Mouse (Mus musculus) kidney, adult 18-20 months (tissue): ENCODE results near the gene G6pc3.

Experiments
- DNase-seq: peaks from one replicate; pipeline ENCODE4 v3.0.0; 2021

G6pc3 gene

DNA sequence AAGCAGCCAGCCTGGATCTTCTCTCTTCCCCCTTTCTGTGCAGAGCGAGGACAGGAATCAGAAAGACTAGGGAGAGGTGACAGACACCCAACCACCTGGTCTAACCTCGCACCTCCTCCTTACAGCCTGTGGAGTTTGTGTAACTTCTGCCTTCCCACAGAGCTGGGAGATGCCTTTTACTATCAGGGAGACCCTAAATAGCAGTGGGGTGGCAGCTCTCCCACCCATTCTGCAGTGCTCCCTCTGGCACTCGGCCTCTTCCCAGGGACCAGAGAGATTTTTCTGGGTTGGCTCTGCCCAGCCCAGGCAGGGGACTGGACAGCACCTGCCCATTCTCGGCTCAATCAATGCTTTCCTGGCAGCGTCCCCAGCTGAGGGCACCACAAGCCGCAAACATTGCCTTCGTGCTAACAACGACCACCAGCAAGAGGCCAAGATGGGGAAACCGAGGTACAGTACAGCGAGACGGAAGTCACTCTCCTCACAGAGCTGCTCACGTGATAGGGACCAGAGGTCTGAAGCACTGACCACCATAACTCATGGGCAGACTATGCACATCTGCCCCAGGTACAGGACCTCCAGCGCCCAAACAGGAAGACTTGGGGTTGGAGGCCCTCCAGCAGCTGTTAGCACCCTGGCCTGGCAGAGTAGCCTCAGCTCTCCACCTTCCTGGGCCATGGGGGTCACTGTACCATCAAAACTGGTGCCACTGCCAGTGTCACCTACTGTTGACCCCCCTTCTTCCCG is 30.0 kb downstream of the G6pc3 start:
- DNase-seq: no peak

DNA sequence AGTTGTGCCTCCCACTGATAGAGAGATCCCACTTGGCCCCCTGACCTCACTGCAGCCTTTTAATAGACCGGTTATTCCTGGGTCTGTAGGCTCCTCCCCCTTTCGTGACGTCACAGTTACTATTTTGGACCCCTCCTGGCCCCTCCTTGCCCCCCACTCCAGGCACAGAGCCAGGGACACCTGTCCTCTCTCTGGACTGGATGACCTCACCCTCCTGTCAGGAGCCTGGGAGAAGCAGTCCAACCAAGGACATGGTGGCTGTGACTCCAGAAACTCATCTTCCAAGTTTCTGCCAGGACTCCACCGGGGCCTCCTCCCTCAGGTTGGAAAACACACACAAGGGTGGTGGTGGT is 30.6 kb downstream of the G6pc3 start:
- DNase-seq: no peak

DNA sequence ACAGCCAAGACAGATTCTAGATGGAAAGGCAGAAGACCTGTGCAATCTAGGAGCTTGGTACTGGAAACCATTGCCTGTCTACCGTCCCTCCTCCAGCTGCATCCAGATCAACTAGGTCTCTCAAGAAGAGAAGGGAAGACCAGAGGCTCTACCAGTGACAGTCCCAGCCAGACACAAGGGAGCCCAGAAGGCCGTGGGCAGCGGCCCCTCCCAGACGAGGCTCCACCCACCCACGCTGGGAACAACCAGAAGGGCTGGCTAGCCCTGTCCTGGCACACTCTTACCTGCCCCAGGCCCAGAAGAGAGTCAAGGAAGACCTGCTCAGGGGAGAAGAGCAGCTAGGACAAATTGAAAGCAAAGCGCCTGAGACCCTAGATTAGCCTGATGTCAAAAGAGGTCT is 31.0 kb downstream of the G6pc3 start:
- no peak for DNase-seq

DNA sequence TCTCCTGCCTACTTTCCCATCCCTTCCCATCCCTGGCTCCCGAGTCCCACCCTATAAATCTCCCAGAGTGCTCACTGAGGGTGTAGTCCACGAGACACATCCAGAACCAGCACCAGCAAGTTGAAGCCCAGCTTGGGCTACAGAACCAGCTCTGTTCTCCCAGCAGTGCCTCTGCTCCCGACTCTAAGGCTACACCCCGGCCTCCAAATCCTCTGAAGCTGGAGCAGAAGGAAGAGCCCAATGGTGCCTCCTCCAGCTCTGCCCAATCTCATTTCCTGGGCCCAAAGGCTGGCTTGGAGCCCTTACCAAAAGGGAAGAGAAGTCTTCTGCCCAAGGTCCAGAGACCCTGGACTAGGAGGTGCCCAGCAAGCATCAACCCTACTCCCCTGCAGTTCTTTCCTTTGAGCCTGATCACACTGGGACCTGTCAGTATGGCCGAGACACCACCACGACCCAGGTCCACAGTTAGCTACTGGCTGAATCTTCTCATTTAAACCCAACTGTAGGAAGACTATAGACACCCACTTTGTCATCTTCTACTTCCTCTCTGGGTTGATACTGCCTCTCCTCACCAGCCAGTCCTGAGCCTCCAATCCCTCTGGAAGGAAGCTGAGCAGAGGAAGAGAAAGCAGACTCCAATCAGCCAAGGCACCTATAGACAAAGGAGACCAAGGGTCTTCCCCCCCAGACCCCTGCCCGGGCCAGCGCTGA is 32.0 kb downstream of the G6pc3 start:
- DNase-seq: no peak

DNA sequence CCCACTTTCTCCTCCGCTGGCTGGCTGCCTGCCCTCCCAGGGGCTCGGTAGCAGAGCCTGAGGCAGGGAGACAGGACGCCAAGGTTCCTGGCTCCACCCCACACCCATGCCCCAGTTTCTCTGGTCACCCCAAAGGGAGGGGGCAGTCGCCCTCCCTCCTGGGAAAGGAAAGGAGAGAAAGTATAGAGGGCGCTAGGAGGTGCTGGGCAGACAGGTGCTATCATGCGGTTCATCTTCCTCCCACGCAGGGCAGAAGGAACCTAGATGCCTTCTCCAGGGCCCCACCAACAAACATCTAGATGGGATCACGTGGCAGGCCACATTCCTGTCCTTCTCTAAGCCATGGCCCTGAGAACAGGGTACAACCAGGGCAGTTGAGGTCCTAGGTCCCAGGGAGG is 32.5 kb downstream of the G6pc3 start:
- DNase-seq: peak; percentile 51

DNA sequence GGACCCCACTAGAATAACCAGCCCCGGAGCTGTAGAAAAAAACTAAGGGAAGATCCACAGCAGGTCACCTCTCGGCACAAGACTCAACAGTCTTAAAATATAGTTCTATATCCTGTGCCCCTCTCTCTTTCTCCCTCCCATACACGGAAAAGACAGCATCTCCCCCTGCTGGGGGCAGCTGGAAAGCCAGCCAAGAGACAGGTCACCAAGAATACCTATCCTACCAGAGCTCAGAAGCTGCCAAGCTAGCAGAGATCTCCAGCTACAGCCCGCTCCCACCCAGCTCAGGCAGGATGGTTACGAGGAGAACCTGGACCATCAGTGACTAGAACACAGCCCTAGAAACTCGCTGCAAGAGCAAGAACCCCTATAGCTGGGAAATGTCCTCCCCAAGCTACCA is 33.7 kb downstream of the G6pc3 start:
- DNase-seq: peak; percentile 58

DNA sequence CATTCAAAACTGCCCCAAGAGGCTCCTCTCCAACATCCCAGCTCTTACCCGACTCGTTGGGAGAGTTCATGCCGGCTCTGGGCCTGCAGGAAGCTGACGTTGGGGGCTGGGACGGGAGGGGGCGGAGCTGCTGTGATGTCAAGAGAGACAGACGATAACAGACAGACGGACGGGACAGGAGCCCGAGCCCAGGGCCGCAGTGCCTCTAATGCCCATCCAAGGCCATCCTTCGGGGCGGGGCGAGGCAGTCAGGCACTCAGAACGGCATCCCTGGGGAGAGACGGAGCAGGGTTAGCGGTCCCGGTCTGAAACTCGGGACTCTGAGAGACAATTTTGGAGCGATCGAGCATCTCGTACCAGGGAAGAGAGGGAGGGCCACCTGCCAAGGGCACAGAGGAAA is 35.3 kb downstream of the G6pc3 start:
- DNase-seq: no peak

DNA sequence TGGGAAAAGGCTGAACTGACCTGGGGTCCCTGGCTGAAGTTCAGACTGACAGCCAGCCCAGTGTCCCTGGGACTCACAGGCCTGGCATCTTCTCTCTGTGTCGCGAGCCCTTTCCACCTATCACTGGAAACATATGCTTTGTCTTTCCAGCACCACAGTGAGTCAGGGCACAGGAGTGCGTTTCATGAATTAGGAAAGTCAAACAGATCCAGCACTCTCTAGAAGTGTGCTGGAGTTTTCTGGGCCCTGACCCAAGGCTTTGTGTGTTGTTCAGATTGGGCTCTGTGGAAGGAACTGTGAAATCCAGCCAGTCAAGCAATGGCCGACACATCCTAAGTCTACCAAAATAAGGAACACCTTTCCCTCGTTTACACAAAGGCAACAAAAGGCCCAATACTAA is 35.8 kb downstream of the G6pc3 start:
- no peak for DNase-seq

DNA sequence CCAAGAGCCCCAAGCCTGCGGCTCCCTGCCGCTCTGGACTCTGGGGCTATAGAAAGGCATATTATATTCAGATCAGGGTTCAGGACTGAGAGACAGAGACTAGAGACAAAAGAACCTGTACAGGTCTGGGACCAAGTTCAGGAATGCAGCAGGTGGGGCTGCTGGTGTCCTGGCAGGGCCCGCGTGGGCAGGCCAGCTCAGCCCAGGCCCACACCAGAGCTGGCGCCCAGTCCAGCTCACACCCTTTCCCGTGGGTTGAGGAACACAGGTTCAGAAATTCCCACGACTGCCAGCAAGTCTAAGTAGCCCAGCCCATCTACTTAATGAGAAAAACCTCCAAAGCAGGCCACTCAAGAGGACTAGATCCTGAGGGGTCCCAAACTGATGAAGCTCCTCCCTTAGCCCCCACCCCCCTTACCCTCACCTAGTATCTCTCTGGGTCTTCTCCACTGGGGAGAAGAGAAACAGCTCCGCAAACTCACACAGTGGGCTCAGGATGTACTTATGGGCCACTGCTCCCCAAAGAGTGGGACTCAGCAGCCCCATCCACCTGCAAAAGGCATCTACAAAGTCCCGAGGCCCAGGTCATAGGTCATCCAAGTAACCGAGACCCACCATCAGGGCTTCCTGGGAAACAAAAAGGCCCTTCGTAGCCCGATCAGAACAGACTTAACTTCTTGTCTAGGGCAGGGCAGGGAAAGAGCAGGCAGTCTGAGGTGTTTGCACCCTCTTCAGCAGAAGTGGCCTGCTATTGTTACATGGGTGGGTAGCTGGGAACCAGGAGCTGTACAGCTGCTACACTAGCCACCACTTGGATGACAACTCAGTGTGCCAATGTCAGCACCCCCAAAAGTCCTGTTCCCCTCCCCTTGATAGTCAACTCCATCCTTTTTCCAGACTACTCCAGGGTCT is 36.9 kb downstream of the G6pc3 start:
- no peak for DNase-seq

DNA sequence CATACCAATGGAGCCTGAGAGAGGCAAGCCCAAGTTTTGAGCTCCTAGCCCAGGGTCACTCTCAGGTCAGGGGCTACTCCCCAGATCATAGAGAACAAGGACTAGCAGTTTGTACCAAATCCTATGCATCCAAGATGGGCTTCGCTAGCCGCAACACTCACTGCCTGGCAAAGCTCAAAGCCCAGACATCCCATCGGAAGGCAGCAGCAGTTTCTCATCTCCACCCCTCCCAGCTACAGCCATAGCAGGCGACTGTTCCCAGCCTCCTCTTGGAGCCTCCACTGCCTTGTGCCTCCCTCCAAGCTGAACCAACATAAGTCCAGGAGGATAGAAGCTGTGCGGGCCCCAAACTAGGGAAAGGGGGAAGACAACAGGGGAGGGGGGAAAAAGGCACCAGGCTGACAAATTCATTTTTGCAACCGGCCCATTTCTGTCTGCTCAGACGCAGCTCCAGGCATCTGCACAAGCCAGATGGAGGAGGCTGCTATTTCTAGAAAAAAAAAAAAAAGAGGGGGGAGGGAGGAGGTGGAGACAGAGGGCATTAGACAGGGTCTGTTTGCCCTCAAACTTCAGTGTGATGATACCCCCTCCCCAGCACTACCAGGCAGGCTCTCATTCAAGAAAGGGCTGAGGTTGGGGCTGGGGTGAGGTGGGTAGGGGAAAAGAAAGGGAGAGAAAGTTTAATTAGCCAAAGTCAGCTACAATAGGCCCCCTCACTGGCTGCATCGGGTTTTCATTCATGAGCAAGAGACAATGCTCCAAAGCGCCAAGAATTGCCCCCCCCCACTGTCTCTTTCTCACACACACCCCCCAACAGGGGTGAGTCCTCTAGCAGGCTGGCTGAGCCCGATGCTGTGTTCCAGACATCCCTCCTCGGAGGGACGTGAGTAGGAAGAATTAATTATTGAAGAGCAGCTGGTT is 38.1 kb downstream of the G6pc3 start:
- no peak for DNase-seq

DNA sequence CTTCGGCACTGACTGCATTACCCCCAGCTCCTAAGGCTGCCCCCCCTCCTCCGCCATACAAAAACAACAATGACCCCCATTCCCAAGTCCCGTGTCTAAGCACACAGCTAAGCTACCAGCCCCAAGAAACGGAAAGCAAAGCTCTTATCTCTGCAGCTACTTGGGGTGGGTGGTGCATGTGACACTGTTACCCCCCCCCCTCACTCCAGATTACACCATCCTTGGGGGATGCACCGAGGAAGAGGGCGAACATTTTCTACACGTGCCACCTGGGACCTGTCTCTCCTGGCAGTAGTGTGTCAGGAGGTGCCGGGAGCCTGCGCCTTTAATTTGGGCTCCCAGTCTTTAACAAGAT is 38.7 kb downstream of the G6pc3 start:
- no peak for DNase-seq

DNA sequence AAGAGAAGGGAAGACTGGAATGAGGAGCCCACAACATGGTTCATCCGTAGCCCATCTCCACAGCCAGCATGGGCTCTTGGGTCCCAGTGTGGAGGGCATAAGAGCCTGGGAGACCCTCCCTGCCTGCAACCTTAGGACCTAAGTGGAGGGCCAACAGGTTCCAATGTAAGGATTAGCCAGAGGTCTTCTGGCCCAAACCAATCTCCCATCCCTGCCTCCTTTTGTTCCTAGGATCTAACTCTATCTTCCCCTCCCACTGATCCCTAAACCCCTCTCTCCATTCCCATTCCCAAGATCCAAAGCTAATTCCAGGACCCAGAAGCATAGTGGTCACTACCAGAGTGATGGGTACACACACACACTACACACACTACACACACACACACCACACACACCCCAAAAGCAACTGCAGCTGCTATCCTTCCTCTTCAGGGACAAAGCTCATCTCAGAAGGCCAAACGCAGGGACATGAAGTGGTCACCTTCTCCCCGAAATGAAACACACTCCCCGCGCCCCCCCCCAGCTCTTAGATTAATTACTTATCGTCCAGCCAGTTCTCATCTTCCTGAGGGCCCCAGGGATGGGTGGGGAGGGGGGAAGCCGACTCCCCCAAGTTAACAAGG is 39.3 kb downstream of the G6pc3 start:
- DNase-seq: no peak

DNA sequence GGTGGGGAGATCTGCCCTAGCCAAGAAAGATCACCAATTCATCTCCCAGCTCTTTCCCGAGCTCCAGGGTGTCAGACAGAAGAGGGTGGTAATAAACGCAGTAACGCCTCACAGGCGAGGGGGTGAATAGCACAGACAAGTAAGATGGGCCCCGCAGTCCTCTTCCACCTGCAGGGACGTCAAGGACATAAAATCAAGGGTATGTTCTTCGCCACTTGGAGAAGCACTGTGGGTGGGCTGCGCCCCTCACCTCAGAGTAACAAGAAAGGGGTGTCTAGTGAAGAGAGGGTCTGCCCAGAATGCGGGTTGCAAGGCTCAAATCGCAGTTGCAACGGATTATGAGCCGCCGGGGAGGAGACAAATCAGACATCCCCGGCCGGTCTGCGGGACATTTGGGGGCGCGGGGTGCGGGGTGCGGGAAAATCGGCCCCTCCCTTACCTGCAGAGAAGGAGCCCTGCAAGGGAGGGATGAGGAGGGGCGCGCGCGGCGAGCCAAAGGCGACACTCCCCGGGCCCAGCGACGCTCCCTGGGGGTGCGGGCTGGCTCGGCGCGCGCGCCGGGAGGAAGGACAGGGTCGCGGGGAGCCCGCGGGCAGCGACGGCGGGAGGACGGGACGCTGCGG is 40.0 kb downstream of the G6pc3 start:
- peak; percentile 39 for DNase-seq

DNA sequence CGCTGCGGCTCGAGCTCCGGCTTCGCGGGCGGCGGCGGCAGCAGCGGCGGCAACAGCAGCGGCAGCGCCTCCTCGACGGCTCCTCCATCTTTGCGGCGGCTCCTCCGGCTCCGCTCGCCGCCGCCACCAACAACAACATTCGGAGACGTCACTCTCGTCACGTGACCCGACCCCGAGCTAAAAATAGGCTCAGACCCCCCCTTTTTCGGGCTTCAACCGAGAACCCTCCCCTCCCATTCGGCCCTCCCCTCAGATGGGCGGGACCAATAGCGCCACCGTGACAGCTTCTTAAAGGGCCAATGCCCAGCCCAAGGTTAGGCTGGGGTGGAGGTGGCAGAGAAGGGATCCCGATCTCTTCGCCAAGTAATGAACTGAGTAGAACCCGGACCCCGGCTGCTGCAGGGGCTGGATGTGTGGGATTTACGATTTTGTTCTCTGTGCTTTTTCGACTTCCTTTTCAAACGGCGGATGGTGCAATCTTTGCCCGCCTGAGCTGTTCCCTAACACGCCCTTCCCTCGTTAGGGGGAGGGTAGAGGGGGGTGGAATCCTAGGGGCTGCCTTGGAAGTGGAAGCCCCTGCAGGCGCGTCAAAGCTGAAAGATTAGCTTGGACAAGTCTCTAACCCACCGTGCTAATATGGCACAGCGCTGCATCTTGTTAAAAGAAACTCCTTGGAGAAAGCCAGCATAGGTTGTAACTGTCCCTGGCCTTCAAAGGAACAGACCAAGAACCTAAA is 40.8 kb downstream of the G6pc3 start, which contains the start of gene Hdac5:
TSS of gene Hdac5 (minus strand) at position 161 of the 736 bp plus-strand sequence.
- DNase-seq: peak; percentile 99

DNA sequence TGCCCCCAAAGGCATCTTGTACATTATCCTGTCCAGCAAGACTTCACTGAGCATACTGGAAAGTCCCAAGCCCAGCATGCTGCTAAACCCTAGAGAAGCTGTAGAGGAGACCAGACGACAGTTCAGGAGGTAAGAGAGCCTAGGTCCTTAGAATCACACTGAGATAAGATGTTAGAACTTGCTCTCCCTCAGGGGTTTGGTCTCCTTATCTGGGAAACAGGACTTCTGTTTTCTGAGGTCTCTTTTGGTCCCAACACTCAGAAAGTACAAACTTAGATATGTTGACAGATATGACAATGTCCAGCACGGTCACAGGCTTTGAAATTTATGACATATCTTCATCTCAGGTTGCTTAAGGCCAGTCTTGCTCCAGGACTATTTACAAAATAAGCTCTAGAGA is 46.6 kb downstream of the G6pc3 start:
- no peak for DNase-seq

DNA sequence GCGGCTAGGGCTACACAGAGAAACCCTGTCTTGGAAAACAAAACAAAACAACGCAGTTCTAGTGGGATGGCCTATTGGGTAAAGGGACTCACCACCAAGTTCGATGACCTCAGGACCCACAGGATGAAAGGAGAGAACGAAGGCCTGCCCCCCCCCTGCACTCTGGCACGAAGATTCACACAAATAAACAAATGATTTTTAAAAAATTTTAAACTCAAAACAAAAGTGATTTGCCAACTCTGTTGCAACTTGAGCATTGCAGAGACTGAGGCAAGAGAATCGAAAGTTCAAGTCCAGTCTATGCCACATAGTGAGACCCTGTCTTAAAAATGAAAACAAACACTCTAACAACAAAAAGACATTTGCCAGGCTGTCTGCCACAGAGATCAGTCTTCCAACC is 51.2 kb downstream of the G6pc3 start:
- DNase-seq: no peak

DNA sequence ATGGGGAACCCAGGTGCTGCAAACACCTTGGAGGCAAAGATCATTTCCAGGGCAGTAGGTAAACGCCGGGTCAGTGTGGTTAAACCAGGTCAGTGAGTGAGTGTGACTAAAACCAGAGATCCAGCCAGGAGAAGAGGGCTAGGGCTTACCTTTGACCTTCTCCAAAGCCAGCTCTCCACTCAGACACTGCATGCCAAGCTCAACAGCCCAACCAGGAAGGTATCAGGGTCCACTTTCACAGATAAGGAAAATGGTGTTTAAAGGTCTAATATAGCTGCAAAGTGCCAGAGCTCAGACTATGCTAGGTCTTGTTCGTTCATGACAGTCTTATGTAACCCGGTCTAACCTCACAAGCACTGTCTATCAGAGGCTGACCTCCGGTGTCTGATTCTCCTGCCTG is 51.8 kb downstream of the G6pc3 start:
- DNase-seq: no peak

DNA sequence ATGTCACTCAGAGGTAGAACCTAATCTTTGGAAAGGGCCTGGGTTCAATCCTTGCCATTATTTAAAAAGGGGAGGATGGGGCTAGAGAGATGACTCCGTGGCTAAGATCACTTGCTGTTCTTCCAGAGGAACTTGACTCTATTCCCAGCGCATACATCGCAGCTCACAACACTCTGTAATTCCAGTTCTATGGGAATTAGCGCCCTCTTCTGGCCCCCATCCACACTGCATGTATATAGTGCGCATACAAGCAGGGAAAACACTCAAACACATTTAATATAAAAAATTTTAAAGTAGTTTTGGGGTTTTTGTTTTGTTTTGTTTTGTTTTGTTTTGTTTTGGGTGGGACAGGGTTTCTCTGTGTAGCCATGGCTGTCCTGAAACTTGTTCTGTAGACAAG is 52.5 kb downstream of the G6pc3 start:
- no peak for DNase-seq
